31 mouse cellular contexts compared by ENCODE assay signal in the genomic region with DNA sequence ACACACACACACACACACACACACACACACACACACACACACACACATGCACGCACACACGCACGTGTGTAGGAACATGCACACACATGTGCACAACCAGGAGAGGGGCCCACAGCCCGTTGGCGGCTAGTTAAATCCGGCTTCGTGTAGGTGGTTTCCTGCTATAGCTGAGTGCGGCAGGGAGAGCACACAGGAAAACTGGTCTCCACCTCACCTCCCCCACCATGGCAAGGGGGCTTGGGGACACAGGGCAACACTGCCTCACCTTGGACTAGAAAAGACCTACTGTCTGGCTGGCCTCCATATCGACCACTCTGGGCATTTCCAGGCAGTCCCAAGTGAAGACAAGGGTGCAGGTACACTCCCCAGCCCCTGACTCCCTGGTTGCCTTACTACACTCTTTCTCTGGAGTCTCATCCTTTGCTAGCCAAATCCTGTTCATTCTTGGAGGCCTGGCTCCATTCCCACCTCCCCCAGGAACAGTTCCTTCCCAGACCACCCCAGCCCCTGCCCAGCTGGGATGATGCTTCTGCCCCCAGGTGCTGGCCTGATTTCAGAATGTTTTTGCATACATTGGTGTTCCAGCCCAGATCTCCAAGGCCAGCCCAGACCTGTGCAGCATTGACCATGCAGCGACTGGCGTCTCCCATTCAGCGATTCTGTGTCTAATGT. TPM values are rescaled to one million over a fixed set of nuclear protein-coding genes. Genes with fewer than 3 reads are reported as not detected.
DNase-seq lines count a peak whose midpoint lies in the region; ATAC-seq lines count a peak whose summit lies in the region.
"Had no signal": no experiment of that assay in that cellular context is flagged by ENCODE, and none has a peak within 500 bp of the region (broad histone marks: within the 10 kb centered on the region; RNA-seq: fewer than 3 reads in every experiment).

No protein-coding gene starts in this region.

- no peak overlapping the region for H3K9ac ChIP-seq in hindbrain, embryonic 11.5 days (ENCODE audit: low read depth, low read length)
- H3K9ac ChIP-seq: forebrain, embryonic 13.5 days; heart, embryonic 13.5 days; hindbrain, embryonic 13.5 days; limb, embryonic 13.5 days; liver, embryonic 12.5 days; lung, embryonic 14.5 days had no signal

- no peak overlapping the region for H3K4me2 ChIP-seq in hindbrain, embryonic 11.5 days (replicated peaks; ENCODE audit: low read depth, low read length)
- H3K4me2 ChIP-seq: forebrain, embryonic 13.5 days; heart, embryonic 13.5 days; hindbrain, embryonic 13.5 days; limb, embryonic 13.5 days; liver, embryonic 12.5 days; lung, embryonic 14.5 days; midbrain, embryonic 13.5 days had no signal

- no peak overlapping the region for H3K4me3 ChIP-seq in hindbrain, embryonic 11.5 days (ENCODE audit: low read depth, low read length)
- H3K4me3 ChIP-seq: forebrain, embryonic 13.5 days; heart, embryonic 13.5 days; hindbrain, embryonic 13.5 days; limb, embryonic 13.5 days; liver, embryonic 12.5 days; megakaryocyte, embryonic 14.5 days; midbrain, embryonic 13.5 days had no signal

- H3K4me1 ChIP-seq in hindbrain, embryonic 11.5 days (replicated peaks; ENCODE audit: control insufficient read depth, insufficient read depth, low read length) = peaks cover under 1% of the 10 kb centered on the region

- peak; percentile 87 for DNase-seq in heart, adult 11 months
- no peak for DNase-seq in heart, postnatal 10 days
- DNase-seq in left cerebral cortex, postnatal 14 days (ENCODE audit: low spot score in 2 of 2) = peak; percentile 72 to 90
- peak; percentile 67 for DNase-seq in right cerebral cortex, postnatal 14 days
- DNase-seq in kidney, postnatal 25 days = no peak
- DNase-seq in hindbrain, embryonic 11.5 days (ENCODE audit: low spot score) = no peak
- DNase-seq: adrenal gland, postnatal 14 days; cerebellum, adult 11-12 months; gastrocnemius, postnatal 14 days; heart, adult 18-20 months; kidney, adult 18-20 months; lung, embryonic 14.5 days; spleen, adult 18-20 months; thymus, postnatal 14 days had no signal

- no peaks in the 10 kb centered on the region for H3K36me3 ChIP-seq in hindbrain, embryonic 11.5 days (ENCODE audit: control insufficient read depth, insufficient read depth, low read length)
- H3K36me3 ChIP-seq: heart, embryonic 13.5 days; limb, embryonic 13.5 days; liver, embryonic 12.5 days had no signal

- 87% methylated on average over 12 of the region's 12 CpGs for WGBS in hindbrain, embryonic 11.5 days

- no peak overlapping the region for H3K27ac ChIP-seq in hindbrain, embryonic 11.5 days (ENCODE audit: low read depth, low read length)
- H3K27ac ChIP-seq: forebrain, embryonic 13.5 days; heart, embryonic 13.5 days; hindbrain, embryonic 13.5 days; kidney, postnatal 0 days; limb, embryonic 13.5 days; liver, embryonic 12.5 days; midbrain, embryonic 13.5 days had no signal

- peaks cover 1% of the 10 kb centered on the region for H3K27me3 ChIP-seq in hindbrain, embryonic 11.5 days (ENCODE audit: control insufficient read depth, insufficient read depth, low read length)

- intact Hi-C loops in heart, postnatal 10 days (cut with DNase I) = no loop called here
- intact Hi-C loops in left cerebral cortex, postnatal 14 days (cut with DNase I) = no loop called here

- peak; percentile 45; the same call in 1 of the 2 replicates for ATAC-seq in frontal cortex, adult (ENCODE audit: low TSS enrichment)
- ATAC-seq in cerebellum, adult (ENCODE audit: insufficient number of reproducible peaks, low FRiP score, low TSS enrichment) = no peak
- ATAC-seq in hindbrain, embryonic 11.5 days (ENCODE audit: low FRiP score) = no peak
- ATAC-seq: activated CD4-positive, CD25-positive, alpha-beta regulatory T cell, adult 4 months; forebrain, embryonic 13.5 days; inflammation-experienced regulatory T-cells, adult 6 months; liver, embryonic 12.5 days; midbrain, embryonic 13.5 days had no signal

- no peaks in the 10 kb centered on the region for H3K9me3 ChIP-seq in hindbrain, embryonic 11.5 days (ENCODE audit: control insufficient read depth, low read length)
- H3K9me3 ChIP-seq: forebrain, embryonic 13.5 days; heart, embryonic 13.5 days; hindbrain, embryonic 13.5 days; limb, embryonic 13.5 days; liver, embryonic 12.5 days; midbrain, embryonic 13.5 days had no signal

RNA-seq across cellular contexts. Expression of gene Kcnh4, which starts 5.6 kb away (rescaled TPM):
- not detected for total RNA-seq in heart, postnatal 10 days (2021)
- total RNA-seq in left cerebral cortex, postnatal 14 days (2021) = 10 to 100 TPM; 10.1 to 13.7 TPM
- polyA plus RNA-seq in hindbrain, embryonic 11.5 days (2014; fragmentation: Nextera tagmentation; extraction: Ambion mirVana) = 3.8 and 5.7 TPM in 2 replicates
- total RNA-seq: gastrocnemius, postnatal 14 days; heart, adult 18-20 months; heart, postnatal 25 days; monocyte, adult 5-6 weeks had no signal
- polyA plus RNA-seq: heart, embryonic 13.5 days; kidney, postnatal 0 days; limb, embryonic 13.5 days; liver, embryonic 12.5 days; lung, embryonic 14.5 days had no signal

RNA-seq across cellular contexts. Expression of gene Hcrt, which starts 8.6 kb away (rescaled TPM):
- not detected for total RNA-seq in heart, postnatal 10 days (2021)
- total RNA-seq in left cerebral cortex, postnatal 14 days (2021) = not detected
- not detected in 2 replicates for polyA plus RNA-seq in hindbrain, embryonic 11.5 days (2014; fragmentation: Nextera tagmentation; extraction: Ambion mirVana)
- total RNA-seq: adrenal gland, postnatal 14 days; gastrocnemius, postnatal 14 days; heart, adult 18-20 months; heart, postnatal 25 days; left cerebral cortex, adult 8-10 months; monocyte, adult 5-6 weeks; neutrophil, adult 5-6 weeks had no signal
- polyA plus RNA-seq: activated CD4-positive, CD25-positive, alpha-beta regulatory T cell, adult 4 months; embryonic facial prominence, embryonic 14.5 days; forebrain, embryonic 13.5 days; heart, embryonic 13.5 days; inflammation-experienced regulatory T-cells, adult 6 months; kidney, postnatal 0 days; limb, embryonic 13.5 days; liver, embryonic 12.5 days; lung, embryonic 14.5 days had no signal

RNA-seq across cellular contexts. Expression of gene Rab5c, which starts 16.1 kb away (rescaled TPM):
- 10 to 100 TPM; 85.3 to 97.8 TPM for total RNA-seq in heart, postnatal 10 days (2021)
- total RNA-seq in left cerebral cortex, postnatal 14 days (2021) = 100 to 1,000 TPM; 159 to 161 TPM
- polyA plus RNA-seq in hindbrain, embryonic 11.5 days (2014; fragmentation: Nextera tagmentation; extraction: Ambion mirVana) = 76.6 and 87.5 TPM in 2 replicates

RNA-seq across cellular contexts. Expression of gene Ghdc, which starts 16.6 kb away (rescaled TPM):
- total RNA-seq in heart, postnatal 10 days (2021) = 10 to 100 TPM; 10.4 to 12.6 TPM
- total RNA-seq in left cerebral cortex, postnatal 14 days (2021) = 1 to 10 TPM; 5.3 to 6.5 TPM
- polyA plus RNA-seq in hindbrain, embryonic 11.5 days (2014; fragmentation: Nextera tagmentation; extraction: Ambion mirVana) = 1.1 and 2.1 TPM in 2 replicates

RNA-seq across cellular contexts. Expression of gene Hspb9, which starts 40.5 kb away (rescaled TPM):
- total RNA-seq in heart, postnatal 10 days (2021) = not detected
- total RNA-seq in left cerebral cortex, postnatal 14 days (2021) = not detected
- 0.50 and 0.82 TPM in 2 replicates for polyA plus RNA-seq in hindbrain, embryonic 11.5 days (2014; fragmentation: Nextera tagmentation; extraction: Ambion mirVana)
- total RNA-seq: adrenal gland, postnatal 14 days; gastrocnemius, postnatal 14 days; heart, adult 18-20 months; heart, postnatal 25 days; left cerebral cortex, adult 8-10 months; monocyte, adult 5-6 weeks; neutrophil, adult 5-6 weeks had no signal
- polyA plus RNA-seq: embryonic facial prominence, embryonic 14.5 days; forebrain, embryonic 13.5 days; hindbrain, embryonic 13.5 days; limb, embryonic 13.5 days had no signal

Comparison
In these comparisons a context has a peak if more than half of its experiments do, and no peak if none do; other contexts are left out.
1. DNase-seq: peak in heart, adult 11 months (single experiment), left cerebral cortex, postnatal 14 days (2 of 2) and right cerebral cortex, postnatal 14 days (single experiment); none in heart, postnatal 10 days (0 of 2), kidney, postnatal 25 days (0 of 2) and hindbrain, embryonic 11.5 days (single experiment).
2. RNA of gene Kcnh4, which starts 5.6 kb away (total RNA-seq): 10.1 to 13.7 TPM in left cerebral cortex, postnatal 14 days; not detected in heart, postnatal 10 days; every median in the first group is over 10 times any median in the second.